Mouse (Mus musculus): ENCODE measurements around the gene Acss3.

GRCm38 (mm10) chr10:107039211-107039610 is 84.3 kb downstream of the Acss3 start:
- TF ChIP-seq CTCF (IDR thresholded peaks at IDR 0.05; ENCODE audit: extremely low read depth, insufficient read length, insufficient replicate concordance, low read depth, low read length) (no peak), POLR2A (IDR thresholded peaks at IDR 0.05; ENCODE audit: low read depth, low read length) (no peak)
